In the genomic region with DNA sequence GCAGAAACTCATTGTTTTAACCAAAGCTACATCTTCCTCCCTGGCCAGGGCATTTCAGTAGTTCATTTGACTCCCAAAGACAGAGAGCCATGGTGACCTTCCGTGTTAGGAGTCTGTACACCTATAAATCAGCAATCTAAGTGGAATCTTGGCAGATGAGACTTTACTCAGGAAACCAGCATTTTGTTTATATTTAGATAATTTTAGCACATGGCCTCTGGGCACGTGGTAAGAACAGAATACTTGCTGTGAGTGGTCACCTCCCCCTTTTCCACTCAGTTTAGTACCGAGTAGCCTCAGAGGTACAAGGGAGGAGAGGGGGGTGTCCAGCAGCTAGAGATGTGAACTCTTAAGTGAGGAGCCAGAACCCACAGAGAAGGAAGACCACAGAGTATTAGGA, we compare ENCODE assay signal across 23 mouse cellular contexts.
"Had no signal": no experiment of that assay in that cellular context is flagged by ENCODE, and none has a peak within 500 bp of the region (broad histone marks: within the 10 kb centered on the region; RNA-seq: fewer than 3 reads in every experiment).

No protein-coding gene starts in this region.

- H3K9me3 ChIP-seq: limb, embryonic 10.5 days; limb, embryonic 13.5 days; liver, embryonic 12.5 days; liver, embryonic 15.5 days; midbrain, embryonic 12.5 days; midbrain, embryonic 15.5 days; neural tube, embryonic 12.5 days; neural tube, embryonic 15.5 days had no signal

- H3K4me1 ChIP-seq: limb, embryonic 10.5 days; limb, embryonic 13.5 days; liver, embryonic 12.5 days; liver, embryonic 15.5 days; midbrain, embryonic 12.5 days; midbrain, embryonic 15.5 days; neural tube, embryonic 12.5 days; neural tube, embryonic 15.5 days had no signal

- H3K27me3 ChIP-seq: limb, embryonic 13.5 days; liver, embryonic 12.5 days; liver, embryonic 15.5 days; midbrain, embryonic 12.5 days; midbrain, embryonic 15.5 days; neural tube, embryonic 12.5 days; neural tube, embryonic 15.5 days had no signal

- ATAC-seq: inflammation-experienced regulatory T-cells, adult 6 months; intestine, embryonic 16.5 days; liver, embryonic 12.5 days; lung, postnatal 0 days; midbrain, embryonic 15.5 days had no signal

- H3K4me3 ChIP-seq: layer of hippocampus, adult 2 months; limb, embryonic 10.5 days; limb, embryonic 13.5 days; liver, embryonic 12.5 days; liver, embryonic 15.5 days; midbrain, embryonic 12.5 days; midbrain, embryonic 15.5 days; neural tube, embryonic 12.5 days; neural tube, embryonic 15.5 days had no signal

- H3K9ac ChIP-seq: limb, embryonic 13.5 days; liver, embryonic 12.5 days; liver, embryonic 15.5 days; midbrain, embryonic 12.5 days; midbrain, embryonic 15.5 days; neural tube, embryonic 12.5 days; neural tube, embryonic 15.5 days had no signal

- H3K36me3 ChIP-seq: limb, embryonic 10.5 days; limb, embryonic 13.5 days; liver, embryonic 12.5 days; liver, embryonic 15.5 days; midbrain, embryonic 12.5 days; midbrain, embryonic 15.5 days; neural tube, embryonic 12.5 days; neural tube, embryonic 15.5 days had no signal

- H3K27ac ChIP-seq: layer of hippocampus, adult 2 months; limb, embryonic 10.5 days; limb, embryonic 13.5 days; liver, embryonic 12.5 days; liver, embryonic 15.5 days; macrophage; midbrain, embryonic 12.5 days; midbrain, embryonic 15.5 days; neural tube, embryonic 12.5 days; neural tube, embryonic 15.5 days; stomach, postnatal 0 days had no signal

- H3K4me2 ChIP-seq: limb, embryonic 13.5 days; liver, embryonic 12.5 days; liver, embryonic 15.5 days; midbrain, embryonic 12.5 days; midbrain, embryonic 15.5 days; neural tube, embryonic 12.5 days; neural tube, embryonic 15.5 days had no signal

- DNase-seq: layer of hippocampus, adult 9-11 months; liver; lung, adult 2 months; right cerebral cortex, adult 18-20 months; right cerebral cortex, postnatal 14 days; right cerebral cortex, postnatal 4 days; thymus, adult 2 months; thymus, postnatal 14 days; thymus, postnatal 4 days had no signal
